Mouse (Mus musculus): ENCODE results near the gene Lipt2. TPM values are rescaled to one million over a fixed set of nuclear protein-coding genes. Genes with fewer than 3 reads are reported as not detected.

Lipt2 gene
- total RNA-seq, 2 experiments from 2014 or later: 5.5 to 5.7 TPM

Other genes starting within 250 kb of the Lipt2 start
- 10 to 100 TPM in 1 of 2 experiments, 1 to 10 TPM in 1; 9.0 to 10.8 TPM for gene Rnf169, start 178.8 kb upstream of the Lipt2 start, total RNA-seq (2021)
- gene Chrdl2, start 153.1 kb upstream of the Lipt2 start, total RNA-seq (2021): under 1 TPM in 1 of 2 experiments, not detected in 1; 0.38 TPM
- gene Pold3, start 37.7 kb upstream of the Lipt2 start, total RNA-seq (2021): 10 to 100 TPM in 1 of 2 experiments, 1 to 10 TPM in 1; 9.0 to 14.0 TPM
- under 1 TPM; 0.81 to 1.00 TPM for gene Kcne3, start 17.2 kb downstream of the Lipt2 start, total RNA-seq (2021)
- 1 to 10 TPM; 6.4 to 8.6 TPM for gene Pgm2l1, start 68.1 kb downstream of the Lipt2 start, total RNA-seq (2021)
- gene P4ha3, start 126.2 kb downstream of the Lipt2 start, total RNA-seq (2021): under 1 TPM; 0.27 to 0.58 TPM
- gene C2cd3, start 213.0 kb downstream of the Lipt2 start, total RNA-seq (2021): 1 to 10 TPM; 7.8 to 9.5 TPM
- 10 to 100 TPM; 35.6 to 37.2 TPM for gene Ppme1, start 213.0 kb downstream of the Lipt2 start, total RNA-seq (2021)

All from heart, postnatal 36 days (tissue).